Mouse (Mus musculus): Measurements from ENCODE around the gene Rgs17. TPM values are rescaled to one million over a fixed set of nuclear protein-coding genes. Genes with fewer than 3 reads are reported as not detected.
"Not testable (repeated sequence)": the region's sequence is repeated elsewhere in the genome, so short reads cannot be mapped to it uniquely, and the experiment has no call there.

Rgs17 gene
- not detected for polyA plus RNA-seq (2017; shearing (Covaris generic))

DNA sequence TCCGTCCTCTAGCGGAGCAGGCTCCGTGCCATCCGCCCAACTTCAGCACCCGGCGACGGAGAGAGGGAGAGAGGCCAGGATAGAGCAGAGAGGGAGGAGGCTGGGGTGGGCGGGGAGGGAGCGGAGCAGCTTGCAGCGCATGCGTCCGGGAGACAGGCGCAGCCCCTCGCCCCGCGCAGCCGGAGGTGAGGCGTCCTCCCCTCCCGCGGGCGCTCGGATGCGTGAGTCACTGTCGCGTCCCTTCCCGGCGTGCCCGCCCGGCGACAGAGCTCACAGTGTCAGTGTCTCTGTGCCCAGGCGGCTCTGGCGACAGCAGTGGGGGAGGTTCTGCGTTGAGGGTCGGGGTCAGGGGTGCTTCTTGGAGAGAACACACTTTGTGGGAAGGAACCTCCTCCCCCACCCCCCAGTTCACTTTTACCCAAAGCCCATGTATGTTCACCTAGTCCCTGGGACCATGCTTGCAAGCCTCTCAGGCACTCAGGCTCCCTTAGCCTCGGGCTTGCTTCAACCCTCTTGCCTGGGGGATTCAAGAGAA lies at the start of gene Rgs17:
TSS of gene Rgs17 (minus strand) at position 107 of the 535 bp plus-strand sequence.
- no peak for ATAC-seq

- ATAC-seq: no peak
These were observed 45.5 kb upstream of the Rgs17 start for GRCm38 (mm10) chr10:5967655-5968054.

DNA sequence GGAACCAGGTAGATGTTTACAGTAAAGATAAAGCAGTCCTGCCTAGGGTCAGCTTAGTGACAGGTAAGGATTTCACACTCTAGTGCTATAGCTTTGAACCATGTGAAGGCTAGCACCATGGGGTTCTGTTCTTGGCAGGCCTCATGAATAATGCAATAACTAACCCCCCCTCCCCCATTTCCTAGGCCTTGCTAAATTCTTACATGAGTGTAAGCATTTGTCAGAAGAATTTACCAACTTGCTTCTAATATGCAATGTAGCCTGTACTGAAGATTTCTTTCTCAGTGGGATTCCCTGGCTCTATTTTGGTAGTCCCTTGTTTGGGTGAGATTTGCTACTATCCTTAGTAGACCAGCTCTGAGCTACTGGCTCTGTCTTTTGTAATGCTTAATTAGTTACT lies 31.6 kb upstream of the Rgs17 start:
- not testable (repeated sequence) for ATAC-seq

- no peak for ATAC-seq
These were observed 2.1 kb upstream of the Rgs17 start for GRCm38 (mm10) chr10:5924261-5924660.

- no peak for ATAC-seq
These were observed 896 bp upstream of the Rgs17 start for GRCm38 (mm10) chr10:5923096-5923495.

- ATAC-seq: no peak
These were observed 429 bp downstream of the Rgs17 start for GRCm38 (mm10) chr10:5921771-5922170.

DNA sequence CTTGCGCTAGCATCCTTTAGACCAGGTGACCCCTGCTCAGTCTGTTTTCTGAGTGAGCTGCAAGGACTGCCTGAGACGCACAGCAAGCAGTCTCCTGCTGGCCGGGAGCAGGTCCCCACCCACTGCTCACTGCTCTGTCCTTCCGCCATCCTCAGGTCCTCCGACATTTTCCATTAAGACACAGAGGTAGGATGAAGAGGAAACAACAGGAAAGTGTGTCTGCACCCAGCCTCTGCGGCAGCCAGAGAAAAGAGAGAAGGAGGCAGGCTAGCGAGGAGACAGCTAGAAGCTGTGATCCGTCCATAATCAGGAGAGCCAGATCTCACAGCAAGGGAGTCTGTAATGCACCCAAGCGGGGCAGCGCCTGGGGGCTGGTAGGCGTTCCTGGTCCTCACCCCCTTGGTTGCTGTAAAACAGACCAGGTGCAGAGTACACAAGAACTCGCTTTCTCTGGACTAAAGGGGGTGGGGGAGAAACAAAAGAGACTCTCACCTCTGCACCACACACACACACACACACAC lies 1.1 kb downstream of the Rgs17 start:
- no peak for ATAC-seq

DNA sequence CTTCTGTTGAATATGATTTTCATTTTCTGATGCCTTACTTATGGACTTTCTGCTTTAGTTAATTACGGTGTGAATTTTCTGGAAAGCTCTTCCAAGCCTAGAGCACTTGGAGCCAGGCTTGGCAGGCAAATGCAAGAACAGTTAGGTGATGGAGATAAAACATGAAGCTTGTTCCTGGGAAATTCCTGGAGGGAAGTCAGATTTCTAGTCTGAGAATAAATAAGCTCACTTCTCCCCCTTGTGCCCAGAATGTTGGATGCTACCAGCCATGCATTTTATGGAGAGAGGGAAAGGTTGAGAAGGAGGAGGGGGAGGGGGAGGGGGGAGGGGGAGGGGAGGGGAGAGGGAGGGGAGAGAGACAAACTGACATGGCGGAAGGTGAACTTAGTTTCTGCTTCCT lies 17.8 kb downstream of the Rgs17 start:
- ATAC-seq: no peak

GRCm38 (mm10) chr10:5901777-5902176 lies 20.4 kb downstream of the Rgs17 start:
- no peak for ATAC-seq

DNA sequence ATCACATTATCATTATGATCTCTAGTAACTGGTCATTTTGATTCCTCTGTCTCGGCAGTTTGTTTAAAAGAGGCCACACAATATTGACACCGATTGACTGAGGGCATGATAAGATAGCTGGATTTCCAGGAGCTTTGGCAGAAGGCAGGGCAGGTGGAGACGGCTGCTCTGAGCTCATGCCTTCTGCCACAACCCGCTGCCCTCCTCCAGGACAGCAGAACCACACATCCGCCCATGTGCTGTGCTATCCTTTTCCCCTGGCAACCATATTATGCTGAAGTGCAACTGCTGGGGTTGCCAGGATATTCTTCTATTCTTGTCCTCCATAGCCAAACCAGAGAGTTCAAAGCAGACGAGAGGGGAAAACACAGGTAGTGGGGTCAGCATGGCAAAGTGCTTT lies 21.5 kb downstream of the Rgs17 start:
- no peak for ATAC-seq

GRCm38 (mm10) chr10:5877106-5877505 lies 45.1 kb downstream of the Rgs17 start:
- no peak for ATAC-seq

- ATAC-seq: no peak
These were observed 51.1 kb downstream of the Rgs17 start for GRCm38 (mm10) chr10:5871081-5871480.

DNA sequence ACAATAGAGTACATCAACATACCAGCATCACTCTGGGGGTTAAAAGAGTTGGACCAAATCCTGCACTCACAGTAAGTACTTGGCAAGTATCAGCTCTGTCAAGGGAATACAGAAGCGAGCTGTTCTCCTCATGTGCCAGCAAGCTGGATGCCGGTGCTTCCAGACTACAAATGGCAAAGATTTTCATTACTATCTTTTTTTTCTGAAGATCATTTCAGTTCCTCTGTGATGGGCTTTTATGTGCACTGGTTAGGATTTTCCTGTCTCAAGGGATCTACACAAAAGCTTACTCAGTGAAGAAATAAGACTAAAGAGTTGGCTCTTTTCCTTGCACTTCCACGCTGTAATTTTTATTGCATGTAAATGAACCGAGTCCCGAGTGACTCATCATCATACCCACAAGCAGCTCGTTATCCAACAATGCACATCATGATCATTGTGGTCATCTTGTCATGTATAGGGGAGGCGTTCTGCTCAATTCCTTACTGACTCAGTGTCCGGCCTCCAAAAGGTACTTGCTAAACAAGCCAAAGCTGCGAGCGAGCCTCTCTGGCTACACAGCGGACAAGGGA lies 54.1 kb downstream of the Rgs17 start:
- ATAC-seq: no peak

GRCm38 (mm10) chr10:5865996-5866395 lies 56.2 kb downstream of the Rgs17 start:
- ATAC-seq: no peak

- no peak for ATAC-seq
These were observed 59.5 kb downstream of the Rgs17 start for GRCm38 (mm10) chr10:5862669-5863068.

- ATAC-seq: no peak
These were observed 61.4 kb downstream of the Rgs17 start for GRCm38 (mm10) chr10:5860849-5861248.

GRCm38 (mm10) chr10:5859729-5860128 lies 62.5 kb downstream of the Rgs17 start:
- ATAC-seq: no peak

DNA sequence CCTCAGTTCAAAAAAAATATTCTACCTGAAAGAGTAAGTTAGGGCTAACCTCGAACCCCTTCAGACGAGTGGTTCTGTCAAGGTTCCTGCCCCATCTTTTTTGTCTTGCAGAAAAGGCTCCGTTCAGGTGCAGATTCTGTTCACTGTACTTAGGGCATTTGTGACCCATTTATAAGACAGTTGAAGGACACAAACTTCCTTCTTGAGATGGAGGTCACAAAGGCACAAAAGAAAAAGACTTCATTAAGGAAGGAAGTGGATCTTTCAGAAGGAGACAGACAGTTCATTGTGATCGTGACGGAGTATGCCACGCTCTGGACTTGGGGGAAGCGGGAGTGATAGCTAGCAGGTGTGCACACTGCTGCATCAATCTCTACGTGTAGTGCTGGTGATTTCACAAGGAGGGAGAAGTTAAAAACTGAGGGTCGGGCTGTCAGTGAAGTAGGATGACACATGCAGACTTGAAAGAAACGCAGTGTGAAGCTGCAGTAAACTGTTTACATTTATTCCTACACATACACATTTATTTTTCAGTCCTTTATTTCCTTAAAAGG lies 64.1 kb downstream of the Rgs17 start:
- ATAC-seq: no peak

GRCm38 (mm10) chr10:5853290-5853868 lies 68.8 kb downstream of the Rgs17 start:
- ATAC-seq: no peak

DNA sequence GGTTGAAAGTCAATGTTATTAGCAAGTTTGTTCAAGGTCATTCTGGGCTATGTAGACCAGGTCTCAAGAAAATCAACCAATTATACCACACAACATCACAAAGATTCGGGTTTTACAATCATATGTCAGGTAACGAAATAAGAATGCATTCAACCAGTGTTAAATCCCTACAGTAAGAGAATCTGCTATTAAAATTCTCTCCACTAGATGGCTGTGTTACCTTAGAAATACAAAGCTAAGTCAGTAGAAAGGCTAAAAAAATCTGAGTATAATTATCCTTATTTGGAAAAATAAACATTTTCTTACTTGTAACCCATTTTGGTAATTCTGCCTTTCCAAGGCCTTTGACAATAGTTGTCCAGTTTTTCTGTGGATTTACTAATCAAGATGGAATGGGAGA lies 75.3 kb downstream of the Rgs17 start:
- ATAC-seq: no peak

DNA sequence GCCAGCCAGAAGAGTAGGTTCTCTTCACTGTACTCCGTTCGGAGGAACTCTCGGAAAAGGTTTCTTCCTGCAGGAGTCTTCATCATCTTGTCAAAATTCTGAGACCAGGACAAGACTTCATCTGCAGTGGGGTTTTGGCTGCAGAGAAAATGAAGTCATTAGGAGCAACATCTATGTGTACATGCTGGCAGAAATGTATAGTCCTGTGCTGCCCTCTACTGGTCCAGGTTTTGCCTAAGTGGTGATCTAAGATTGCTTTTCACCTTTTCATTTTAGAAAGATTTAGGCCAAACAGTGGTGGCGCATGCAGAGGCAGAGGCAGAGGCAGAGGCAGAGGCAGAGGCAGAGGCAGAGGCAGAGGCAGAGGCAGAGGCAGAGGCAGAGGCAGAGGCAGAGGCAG lies 80.8 kb downstream of the Rgs17 start:
- ATAC-seq: peak; percentile 71

DNA sequence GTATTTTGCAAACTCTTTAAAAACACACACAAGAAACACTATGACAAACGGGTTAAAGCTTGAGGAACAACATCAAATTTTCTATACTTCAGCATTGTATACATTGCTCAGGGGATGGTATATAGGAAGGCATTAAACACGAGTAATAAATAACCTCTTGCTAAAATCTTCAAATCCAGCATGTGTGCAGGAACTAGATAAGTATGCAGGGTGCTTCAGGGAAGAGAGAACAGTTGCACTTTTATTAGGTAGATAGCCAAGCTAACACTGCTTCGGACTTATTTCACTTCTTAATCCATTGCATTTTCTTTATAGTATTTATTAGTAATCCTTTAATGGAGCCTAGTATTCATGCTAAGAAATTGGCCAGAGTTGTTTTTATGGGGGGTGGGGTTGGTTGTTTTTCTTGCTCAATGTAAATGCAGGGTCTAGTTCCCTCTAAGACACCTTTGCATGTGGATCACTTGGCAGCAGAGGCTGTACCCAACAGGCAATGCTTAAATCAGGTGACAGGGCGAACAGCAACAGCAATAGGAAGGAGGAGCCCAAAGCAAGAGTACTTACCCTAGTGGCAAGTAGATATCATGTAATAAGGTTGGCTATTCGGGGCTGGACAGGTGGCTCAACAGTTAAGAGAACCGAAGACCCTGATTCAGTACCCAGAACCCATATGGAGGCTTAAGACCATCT lies 95.7 kb downstream of the Rgs17 start:
- no peak for ATAC-seq

GRCm38 (mm10) chr10:5824779-5825178 lies 97.4 kb downstream of the Rgs17 start:
- peak; percentile 38 for ATAC-seq
